Mouse (Mus musculus): ENCODE measurements around the gene Agap3. TPM values are rescaled to one million over a fixed set of nuclear protein-coding genes. Genes with fewer than 3 reads are reported as not detected.

The Agap3 gene
- polyA plus RNA-seq, 1 experiment from 2014 or later = 25.6 TPM

Other genes with a start within 250 kb of the Agap3 start
- 8.9 and 9.8 TPM in 2 replicates for gene Kcnh2, start 100.6 kb upstream of the Agap3 start, polyA plus RNA-seq (2014; fragmentation: Nextera tagmentation; extraction: Ambion mirVana)
- gene Nos3, start 87.4 kb upstream of the Agap3 start, polyA plus RNA-seq (2014; fragmentation: Nextera tagmentation; extraction: Ambion mirVana) = 4.6 and 4.9 TPM in 2 replicates
- 0.57 and 0.68 TPM in 2 replicates for gene Atg9b, start 60.0 kb upstream of the Agap3 start, polyA plus RNA-seq (2014; fragmentation: Nextera tagmentation; extraction: Ambion mirVana)
- 46.2 and 52.5 TPM in 2 replicates for gene Abcb8, start 58.5 kb upstream of the Agap3 start, polyA plus RNA-seq (2014; fragmentation: Nextera tagmentation; extraction: Ambion mirVana)
- 0.26 TPM in 1 of 2 replicates, not detected in the other for gene Asic3, start 38.8 kb upstream of the Agap3 start, polyA plus RNA-seq (2014; fragmentation: Nextera tagmentation; extraction: Ambion mirVana)
- gene Cdk5, start 28.6 kb upstream of the Agap3 start, polyA plus RNA-seq (2014; fragmentation: Nextera tagmentation; extraction: Ambion mirVana) = 46.4 and 47.7 TPM in 2 replicates
- gene Slc4a2, start 28.3 kb upstream of the Agap3 start, polyA plus RNA-seq (2014; fragmentation: Nextera tagmentation; extraction: Ambion mirVana) = 30.6 and 32.2 TPM in 2 replicates
- 98.5 and 102 TPM in 2 replicates for gene Fastk, start 6.9 kb upstream of the Agap3 start, polyA plus RNA-seq (2014; fragmentation: Nextera tagmentation; extraction: Ambion mirVana)
- 25.5 and 27.6 TPM in 2 replicates for gene Tmub1, start 4.3 kb upstream of the Agap3 start, polyA plus RNA-seq (2014; fragmentation: Nextera tagmentation; extraction: Ambion mirVana)
- gene Gbx1, start 75.0 kb downstream of the Agap3 start, polyA plus RNA-seq (2014; fragmentation: Nextera tagmentation; extraction: Ambion mirVana) = not detected in 2 replicates
- gene Asb10, start 88.8 kb downstream of the Agap3 start, polyA plus RNA-seq (2014; fragmentation: Nextera tagmentation; extraction: Ambion mirVana) = 0.22 and 0.34 TPM in 2 replicates
- 0.10 TPM in 2 replicates for gene 4931409K22Rik, start 104.6 kb downstream of the Agap3 start, polyA plus RNA-seq (2014; fragmentation: Nextera tagmentation; extraction: Ambion mirVana)
- 79.5 and 89.2 TPM in 2 replicates for gene Abcf2, start 125.3 kb downstream of the Agap3 start, polyA plus RNA-seq (2014; fragmentation: Nextera tagmentation; extraction: Ambion mirVana)
- 11.3 and 13.4 TPM in 2 replicates for gene Chpf2, start 134.6 kb downstream of the Agap3 start, polyA plus RNA-seq (2014; fragmentation: Nextera tagmentation; extraction: Ambion mirVana)
- 35.6 and 36.2 TPM in 2 replicates for gene Smarcd3, start 172.2 kb downstream of the Agap3 start, polyA plus RNA-seq (2014; fragmentation: Nextera tagmentation; extraction: Ambion mirVana)
- gene Nub1, start 233.4 kb downstream of the Agap3 start, polyA plus RNA-seq (2014; fragmentation: Nextera tagmentation; extraction: Ambion mirVana) = 33.5 and 36.0 TPM in 2 replicates

All from stomach, embryonic 14.5 days (tissue).